Mouse (Mus musculus) cortical plate, adult 2 months (tissue): ENCODE results near the gene Cdk17.

ENCODE experiments used
- CTCF ChIP-seq: fragments of 200-500 bp; IDR thresholded peaks from 2 replicates; pipeline ENCODE4 v1.5.1; 2011; ENCODE audit warnings: mild to moderate bottlenecking, control low read depth, low read length; ENCODE audit not compliant: insufficient read depth; ENCODE audit errors: extremely low read depth
- POLR2A ChIP-seq: fragments of 200-500 bp; IDR thresholded peaks from 2 replicates; pipeline ENCODE4 v1.6.1; 2011; ENCODE audit warnings: mild to moderate bottlenecking, low read length, control low read depth; ENCODE audit not compliant: insufficient read depth; ENCODE audit errors: extremely low read depth

DNA sequence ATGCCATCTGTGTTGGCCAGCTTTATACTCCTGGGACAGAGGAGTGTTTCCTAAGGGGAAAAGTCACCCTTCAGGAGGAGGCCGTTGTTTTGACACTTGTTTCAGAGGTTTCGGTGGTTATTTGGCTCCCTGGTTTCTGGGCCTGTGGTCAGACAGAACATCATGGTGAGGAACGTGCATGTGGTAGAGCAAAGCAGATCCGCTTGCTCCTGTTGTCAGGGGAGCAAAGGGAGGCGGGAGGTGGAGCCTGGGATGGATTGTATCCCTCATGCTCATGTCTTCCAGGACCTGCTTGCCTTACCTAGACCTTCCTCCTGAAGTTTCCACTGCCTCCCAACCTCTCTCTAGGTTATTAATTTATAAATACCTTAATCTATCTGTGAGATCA lies 5.7 kb downstream of the Cdk17 start:
- TF ChIP-seq CTCF (no peak), POLR2A (no peak)
